Mouse (Mus musculus) neutrophil, adult 59 days (primary cell): ENCODE measurements around the gene Fabp7. TPM values are rescaled to one million over a fixed set of nuclear protein-coding genes. Genes with fewer than 3 reads are reported as not detected.

Experiments used
- total RNA-seq, 2 experiments: library from RNA; stranded (reverse); gene quantifications; 1 replicate in 1 of 2; 2 replicates in 1 of 2; pipeline ENCODE4 v1.2.4; 2023

Gene Fabp7
- total RNA-seq = not detected

DNA sequence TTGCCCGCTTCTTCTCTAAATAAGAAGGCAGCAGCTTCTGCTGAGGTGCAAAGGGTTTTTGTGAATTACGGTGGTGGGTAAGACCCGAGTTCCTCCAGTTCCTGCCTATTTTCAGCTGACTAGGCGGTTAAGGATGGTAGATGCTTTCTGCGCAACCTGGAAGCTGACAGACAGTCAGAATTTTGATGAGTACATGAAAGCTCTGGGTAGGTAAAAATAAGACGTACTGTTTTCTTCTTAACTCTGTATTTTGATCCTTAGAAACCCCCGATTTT is at the start of gene Fabp7:
Gene Fabp7 (plus strand): TSS at position 6 of the 275 bp plus-strand sequence.

GRCm38 (mm10) chr10:57794018-57794417 is 9.3 kb downstream of the Fabp7 start, which contains the start of gene Smpdl3a:
Gene Smpdl3a, plus strand, starts transcription at chr10:57794335.

Other genes starting within 250 kb of the Fabp7 start
- gene Pkib, start 152.9 kb upstream of the Fabp7 start, total RNA-seq = 1 to 10 TPM; 6.7 to 9.3 TPM
- gene Smpdl3a, start 9.5 kb downstream of the Fabp7 start, total RNA-seq = 100 to 1,000 TPM; 141 to 172 TPM